Mouse (Mus musculus) stomach, postnatal 0 days (tissue): ENCODE results near the gene Tmem30c. TPM values are rescaled to one million over a fixed set of nuclear protein-coding genes. Genes with fewer than 3 reads are reported as not detected.

Experiments
- ATAC-seq: fragments of 200-750 bp; cut with Nextera tagmentation; 2 replicates; pipeline ENCODE4 v1.8.0; 2017; ENCODE audit not compliant: low FRiP score, low TSS enrichment
- DNase-seq: peaks from one replicate; pipeline ENCODE4 v3.0.0-alpha.2; 2016; ENCODE audit warnings: low spot score
- H3K27ac ChIP-seq: fragments of 300-500 bp; sonication (generic); replicated peaks from 2 replicates; pipeline ENCODE4 v1.5.1; 2014; ENCODE audit warnings: mild to moderate bottlenecking, control low read depth
- H3K27me3 ChIP-seq: fragments of 300-500 bp; sonication (generic); 2 replicates; pipeline ENCODE4 v1.6.1; 2014; ENCODE audit warnings: low read length; ENCODE audit not compliant: control insufficient read depth, insufficient read depth
- H3K36me3 ChIP-seq: fragments of 300-500 bp; sonication (generic); 2 replicates; pipeline ENCODE4 v1.6.1; 2014; ENCODE audit warnings: low read length, mixed read lengths; ENCODE audit not compliant: control insufficient read depth, insufficient read depth
- H3K4me1 ChIP-seq: fragments of 300-500 bp; sonication (generic); replicated peaks from 2 replicates; pipeline ENCODE4 v1.6.1; 2014; ENCODE audit warnings: antibody characterized with exemption; ENCODE audit not compliant: control insufficient read depth, insufficient read depth
- H3K4me2 ChIP-seq: fragments of 300-500 bp; sonication (generic); replicated peaks from 2 replicates; pipeline ENCODE4 v1.6.1; 2014; ENCODE audit warnings: low read depth, mild to moderate bottlenecking, control low read depth, moderate library complexity
- H3K4me3 ChIP-seq: fragments of 300-500 bp; sonication (generic); 2 replicates; pipeline ENCODE4 v1.5.1; 2014; ENCODE audit warnings: low read depth, low read length, control low read depth
- H3K9ac ChIP-seq: fragments of 300-500 bp; sonication (generic); 2 replicates; pipeline ENCODE4 v1.6.1; 2014; ENCODE audit warnings: mild to moderate bottlenecking, low read length, control low read depth, mixed read lengths
- H3K9me3 ChIP-seq: fragments of 300-500 bp; sonication (generic); 2 replicates; pipeline ENCODE4 v1.6.1; 2016; ENCODE audit warnings: low read length; ENCODE audit not compliant: control insufficient read depth
- CTCF ChIP-seq: IDR thresholded peaks from 2 replicates; pipeline ENCODE4 v1.5.1; 2016; ENCODE audit warnings: antibody characterized with exemption, low read depth, mild to moderate bottlenecking, moderate library complexity
- EP300 ChIP-seq: optimal IDR thresholded peaks from 2 replicates; pipeline ENCODE3; 2016; ENCODE audit warnings: antibody characterized with exemption
- WGBS: fragments of 180-500 bp; shearing (Covaris S2); extraction: QIAGEN DNeasy Blood & Tissue Kit; methylation state at CpG from one replicate; pipeline ENCODE4 v1.1.7; 2014; 5-methylcytosine and 5-hydroxymethylcytosine counted together
- polyA plus RNA-seq: library from polyadenylated mRNA; unstranded; fragments of >200 nt; fragmentation: Nextera tagmentation; extraction: Ambion mirVana; gene quantifications from 2 replicates; pipeline ENCODE4 v1.2.1, GENCODE M21; 2015

Gene Tmem30c
- 0.08 TPM in 1 of 2 replicates, not detected in the other for polyA plus RNA-seq

DNA sequence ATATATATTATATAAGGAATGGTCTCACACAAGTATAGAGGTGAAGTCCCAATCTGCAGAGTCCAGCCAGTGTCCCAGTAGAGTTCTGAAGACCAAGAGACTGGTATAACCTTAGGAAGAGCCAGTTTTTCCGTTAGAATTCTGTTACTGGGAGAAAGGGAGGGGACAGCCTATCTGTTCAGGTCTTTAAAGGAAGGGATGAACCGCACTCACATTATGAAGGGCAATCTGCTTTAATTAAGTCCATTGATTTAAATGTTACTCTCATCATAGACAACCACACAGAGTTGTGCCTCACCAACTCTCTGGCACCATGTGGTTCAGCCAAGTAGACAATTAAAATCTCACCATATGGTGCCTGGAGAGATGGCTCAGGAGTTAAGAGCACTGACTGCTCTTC, at the start of gene Tmem30c:
TSS of gene Tmem30c (minus strand) at position 101 of the 400 bp plus-strand sequence.
- Histone ChIP-seq H3K9me3 (no peaks in the 10 kb centered on the region), H3K4me1 (no peaks in the 10 kb centered on the region), H3K27ac (no peak within 1 kb of the TSS), H3K36me3 (no peaks in the 10 kb centered on the region), H3K4me3 (no peak within 1 kb of the TSS), H3K9ac (no peak within 1 kb of the TSS), H3K27me3 (no peaks in the 10 kb centered on the region), H3K4me2 (no peak within 1 kb of the TSS)
- TF ChIP-seq EP300 (no peak), CTCF (no peak)
- WGBS, result 77% methylated on average over 2 of the region's 2 CpGs
- DNase-seq, result no peak
- no peak for ATAC-seq

- no peak overlapping the region for H3K27ac ChIP-seq
- DNase-seq, result no peak
- no peaks in the 10 kb centered on the region for H3K27me3 ChIP-seq
- H3K36me3 ChIP-seq, result no peaks in the 10 kb centered on the region
- no peak overlapping the region for H3K9ac ChIP-seq
- no peaks in the 10 kb centered on the region for H3K9me3 ChIP-seq
- H3K4me2 ChIP-seq, result no peak overlapping the region
- 56% methylated on average over 5 of the region's 5 CpGs for WGBS
- H3K4me3 ChIP-seq, result no peak overlapping the region
- no peak for ATAC-seq
- TF ChIP-seq EP300 (no peak), CTCF (no peak)
- H3K4me1 ChIP-seq, result no peaks in the 10 kb centered on the region
Observed at GRCm38 (mm10) chr16:57340613-57340898, 47.9 kb upstream of the Tmem30c start.

DNA sequence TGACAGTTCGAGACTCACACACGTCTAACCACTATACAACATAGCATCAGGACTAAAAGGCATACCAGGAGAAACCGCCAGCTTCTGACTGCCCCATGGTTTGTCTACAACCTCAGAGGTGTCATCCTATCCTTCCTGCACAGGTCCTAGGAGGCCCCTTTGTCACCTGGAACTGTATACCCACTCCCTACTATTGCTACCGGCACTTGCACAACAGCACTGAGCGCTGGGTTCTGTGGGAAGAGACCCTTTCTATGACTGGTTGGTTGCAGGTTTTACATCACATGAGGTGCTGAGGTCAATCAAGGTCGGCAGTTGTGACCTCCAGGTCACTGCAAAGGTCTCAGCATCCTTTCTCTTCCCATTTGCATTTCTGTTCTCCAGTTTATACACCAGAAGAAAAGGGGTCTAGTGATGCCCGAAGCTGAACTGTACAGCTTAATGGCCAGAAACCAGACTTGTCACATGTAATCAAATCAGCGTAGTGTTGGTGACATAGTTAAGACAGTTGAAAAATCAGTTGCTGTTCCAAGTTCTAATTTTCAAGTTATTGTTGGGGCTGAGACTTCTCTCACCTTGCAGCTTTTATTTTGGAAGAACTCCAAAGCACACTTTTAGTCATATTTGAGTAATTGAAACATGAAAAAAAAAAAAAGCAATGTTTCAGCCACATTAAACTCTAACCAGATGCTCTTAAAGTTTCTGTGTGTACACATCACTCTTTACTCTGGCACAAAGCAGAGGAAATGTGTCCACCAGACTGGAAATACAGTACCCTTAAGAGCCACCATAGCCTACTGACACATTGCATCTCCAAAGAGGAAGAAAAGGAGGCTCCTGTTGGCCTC, 47.3 kb upstream of the Tmem30c start:
- no peaks in the 10 kb centered on the region for H3K27me3 ChIP-seq
- no peak overlapping the region for H3K27ac ChIP-seq
- WGBS, result 83% methylated on average over 8 of the region's 8 CpGs
- no peak overlapping the region for H3K4me2 ChIP-seq
- no peaks in the 10 kb centered on the region for H3K9me3 ChIP-seq
- ATAC-seq (no peak), DNase-seq (no peak)
- no peaks in the 10 kb centered on the region for H3K36me3 ChIP-seq
- TF ChIP-seq CTCF (no peak), EP300 (no peak)
- no peaks in the 10 kb centered on the region for H3K4me1 ChIP-seq
- H3K9ac ChIP-seq, result no peak overlapping the region
- H3K4me3 ChIP-seq, result no peak overlapping the region

DNA sequence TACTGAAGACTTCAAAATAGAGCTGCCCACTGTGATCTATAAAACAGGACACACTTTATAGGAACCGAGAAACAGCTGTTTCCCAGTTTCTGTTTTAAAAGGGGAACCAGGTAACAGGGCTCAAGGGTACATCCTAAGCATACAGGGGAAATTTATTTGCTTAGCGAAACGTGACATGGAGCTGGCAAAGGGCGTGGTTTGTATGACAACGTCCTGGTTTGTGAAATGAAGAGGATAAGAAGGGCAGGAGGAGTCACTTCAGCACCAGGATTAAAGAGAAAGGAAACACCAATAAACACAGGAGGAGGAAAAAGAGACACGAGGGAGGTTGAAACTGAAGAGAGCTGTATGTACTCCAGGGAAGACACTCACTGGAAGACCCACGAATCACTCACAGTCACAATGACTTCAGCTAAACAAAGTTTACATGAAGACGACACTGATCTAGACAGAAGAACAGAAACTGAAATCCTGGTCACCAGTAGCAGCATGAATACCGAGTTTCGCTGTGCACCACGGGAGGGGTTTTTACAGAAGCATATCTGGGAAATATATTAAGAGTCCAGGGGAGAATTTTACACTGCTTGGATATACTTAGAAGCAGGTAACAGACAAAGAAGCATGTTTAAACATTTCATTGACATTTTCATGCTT, 44.2 kb upstream of the Tmem30c start:
- TF ChIP-seq EP300 (no peak), CTCF (no peak)
- Histone ChIP-seq H3K27ac (no peak overlapping the region), H3K4me1 (no peaks in the 10 kb centered on the region), H3K27me3 (no peaks in the 10 kb centered on the region), H3K4me3 (no peak overlapping the region), H3K36me3 (no peaks in the 10 kb centered on the region), H3K4me2 (no peak overlapping the region), H3K9ac (no peak overlapping the region), H3K9me3 (no peaks in the 10 kb centered on the region)
- ATAC-seq, result no peak
- DNase-seq, result no peak
- 40% methylated on average over 11 of the region's 11 CpGs for WGBS

DNA sequence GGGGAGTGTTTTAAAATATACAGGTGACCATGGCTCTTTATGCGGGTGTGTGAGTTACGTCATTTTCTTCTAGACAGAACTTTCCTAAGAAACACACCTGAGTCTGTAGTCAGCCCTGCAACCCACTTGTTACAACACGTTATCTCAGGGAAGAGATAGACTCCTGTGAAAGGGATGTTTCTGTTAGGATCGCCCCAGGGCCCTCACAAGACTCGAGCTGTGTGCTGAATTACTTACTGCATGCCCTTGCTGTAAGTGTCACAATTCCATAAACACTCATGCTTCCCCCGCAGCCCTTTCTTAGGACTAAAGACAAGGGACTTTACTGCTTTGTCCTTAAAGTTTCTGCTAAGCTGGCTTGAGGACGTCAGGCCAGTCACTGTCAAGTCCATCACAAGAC, 39.6 kb upstream of the Tmem30c start:
- no peak for DNase-seq
- 57% methylated on average over 7 of the region's 7 CpGs for WGBS
- TF ChIP-seq EP300 (no peak), CTCF (no peak)
- Histone ChIP-seq H3K9me3 (no peaks in the 10 kb centered on the region), H3K36me3 (no peaks in the 10 kb centered on the region), H3K27me3 (no peaks in the 10 kb centered on the region), H3K9ac (no peak overlapping the region), H3K27ac (no peak overlapping the region), H3K4me1 (no peaks in the 10 kb centered on the region), H3K4me3 (no peak overlapping the region), H3K4me2 (no peak overlapping the region)
- ATAC-seq, result no peak

DNA sequence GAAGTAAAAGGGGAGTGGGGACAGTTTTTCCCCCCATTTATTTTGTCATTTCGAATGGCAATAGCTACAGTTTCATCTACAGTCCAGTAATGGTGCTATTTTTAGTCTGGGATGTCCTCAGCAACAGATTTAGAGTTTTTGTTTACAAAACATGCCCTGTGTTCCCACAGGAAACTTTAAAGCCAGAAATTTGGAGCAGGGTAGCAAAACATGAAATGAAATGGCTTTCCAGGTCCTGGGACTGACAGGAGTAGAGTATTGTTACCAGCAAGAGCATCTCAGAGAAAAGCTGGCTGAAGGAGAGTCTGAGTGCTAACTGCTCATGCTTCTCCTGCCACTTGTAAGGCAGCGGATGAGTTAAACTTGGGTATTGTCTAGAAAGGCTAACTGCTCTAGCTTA, 37.4 kb upstream of the Tmem30c start:
- Histone ChIP-seq H3K4me3 (no peak overlapping the region), H3K36me3 (no peaks in the 10 kb centered on the region), H3K4me1 (no peaks in the 10 kb centered on the region), H3K27ac (no peak overlapping the region; the same call in 1 of the 2 replicates), H3K4me2 (no peak overlapping the region), H3K27me3 (no peaks in the 10 kb centered on the region), H3K9me3 (no peaks in the 10 kb centered on the region), H3K9ac (no peak overlapping the region)
- 68% methylated on average over 2 of the region's 2 CpGs for WGBS
- no peak for TF ChIP-seq EP300
- no peak for TF ChIP-seq CTCF
- no peak for ATAC-seq
- DNase-seq, result no peak
